Mouse (Mus musculus) kidney, adult 2 months (tissue): ENCODE results near the gene Ell.

Experiments used
- CTCF ChIP-seq: fragments of 200-500 bp; conservative IDR thresholded peaks from 2 replicates; pipeline ENCODE4 v1.5.1; 2011; ENCODE audit warnings: low read depth, mild to moderate bottlenecking, control low read depth, low read length, moderate library complexity, mixed read lengths; ENCODE audit not compliant: insufficient read depth, insufficient read length
- POLR2A ChIP-seq: fragments of 200-500 bp; IDR thresholded peaks from one replicate; pipeline ENCODE4 v1.6.1; 2011; ENCODE audit warnings: low read depth, low read length, control low read depth

- no peak for TF ChIP-seq POLR2A
- no peak for TF ChIP-seq CTCF
Observed at GRCm38 (mm10) chr8:70561809-70562535, 22.7 kb downstream of the Ell start.
